ENCODE assay signal across 9 mouse cellular contexts in the genomic region with DNA sequence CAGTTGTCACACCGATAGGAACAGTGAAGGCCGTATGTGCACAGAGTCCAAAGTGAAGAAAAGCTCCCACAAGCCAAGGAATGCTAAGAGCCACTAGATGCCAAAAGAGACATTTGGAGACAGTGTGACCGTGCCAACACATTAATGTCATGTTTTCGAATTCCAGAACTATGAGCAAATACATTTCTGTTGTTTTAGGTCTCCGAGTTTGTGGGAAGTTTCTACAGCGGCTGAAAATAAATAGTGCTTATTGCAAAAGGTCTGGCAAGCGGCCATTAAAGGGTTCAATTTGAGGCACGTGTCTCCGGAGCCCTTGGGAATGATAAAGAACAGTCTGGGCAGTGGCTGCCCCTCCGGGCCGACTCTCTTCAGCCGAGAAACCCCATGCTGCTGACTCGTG. TPM values are rescaled to one million over a fixed set of nuclear protein-coding genes. Genes with fewer than 3 reads are reported as not detected.
A peak's percentile ranks its signal among the peaks of the same experiment; 100 is the strongest.
DNase-seq lines count a peak whose midpoint lies in the region; ATAC-seq and TF ChIP-seq lines count a peak whose summit lies in the region.
"Had no signal": no experiment of that assay in that cellular context is flagged by ENCODE, and none has a peak within 500 bp of the region (broad histone marks: within the 10 kb centered on the region; RNA-seq: fewer than 3 reads in every experiment).

No protein-coding gene starts in this region.

- peak; percentile 28 for DNase-seq in limb, embryonic 14.5 days (ENCODE audit: low spot score)
- DNase-seq in limb, embryonic 10.5 days (ENCODE audit: low spot score), result no peak
- DNase-seq in brain, embryonic 14.5 days (ENCODE audit: low read depth), result peak; percentile 20
- DNase-seq in heart, postnatal 4 days, result peak; percentile 72
- DNase-seq in lung, postnatal 25 days (ENCODE audit: low spot score), result peak; percentile 69
- DNase-seq in midbrain, postnatal 0 days (ENCODE audit: low spot score), result no peak
- DNase-seq in right cerebral cortex, postnatal 36 days (ENCODE audit: low spot score in 2 of 2), result no peak

- no peak overlapping the region for H3K4me3 ChIP-seq in limb, embryonic 14.5 days (replicated peaks; ENCODE audit: low read length)
- H3K4me3 ChIP-seq in limb, embryonic 10.5 days, result no peak overlapping the region
- H3K4me3 ChIP-seq in midbrain, postnatal 0 days (ENCODE audit: low read depth, low read length), result no peak overlapping the region
- H3K4me3 ChIP-seq: limb, embryonic 12.5 days had no signal

- no peaks in the 10 kb centered on the region for H3K27me3 ChIP-seq in limb, embryonic 14.5 days (ENCODE audit: control insufficient read depth, insufficient read depth, low read length)
- no peaks in the 10 kb centered on the region for H3K27me3 ChIP-seq in limb, embryonic 10.5 days (ENCODE audit: low read depth, poor library complexity, severe bottlenecking)
- no peaks in the 10 kb centered on the region for H3K27me3 ChIP-seq in midbrain, postnatal 0 days (ENCODE audit: insufficient read depth, low read length)
- H3K27me3 ChIP-seq: limb, embryonic 12.5 days had no signal

- no peaks in the 10 kb centered on the region for H3K4me1 ChIP-seq in limb, embryonic 14.5 days (ENCODE audit: control insufficient read depth, insufficient read depth, low read length)
- H3K4me1 ChIP-seq in limb, embryonic 10.5 days, result no peaks in the 10 kb centered on the region
- H3K4me1 ChIP-seq in midbrain, postnatal 0 days (ENCODE audit: insufficient read depth, low read length), result no peaks in the 10 kb centered on the region
- H3K4me1 ChIP-seq: limb, embryonic 12.5 days had no signal

- TF ChIP-seq POLR2A in limb, embryonic 14.5 days (IDR thresholded peaks at IDR 0.05; ENCODE audit: borderline replicate concordance, extremely low read depth, insufficient read depth, insufficient read length), result no peak
- TF ChIP-seq POLR2A in brain, embryonic 14.5 days (IDR thresholded peaks at IDR 0.05; ENCODE audit: borderline replicate concordance, extremely low read depth, insufficient read depth, insufficient read length, poor library complexity, severe bottlenecking), result no peak

- H3K4me2 ChIP-seq in limb, embryonic 14.5 days (replicated peaks; ENCODE audit: low read depth, low read length, severe bottlenecking), result no peak overlapping the region
- no peak overlapping the region for H3K4me2 ChIP-seq in midbrain, postnatal 0 days (ENCODE audit: low read depth, low read length, poor library complexity, severe bottlenecking)
- H3K4me2 ChIP-seq: limb, embryonic 12.5 days had no signal

- H3K9me3 ChIP-seq in limb, embryonic 14.5 days (ENCODE audit: control insufficient read depth, low read length), result 0 out of 2 replicates have a peak, but pooled peaks cover 2% of the 10 kb centered on the region
- no peaks in the 10 kb centered on the region for H3K9me3 ChIP-seq in limb, embryonic 10.5 days (replicated peaks)
- no peaks in the 10 kb centered on the region for H3K9me3 ChIP-seq in midbrain, postnatal 0 days (ENCODE audit: low read length)
- H3K9me3 ChIP-seq: limb, embryonic 12.5 days had no signal

- 68% methylated on average over 13 of the region's 13 CpGs for WGBS in limb, embryonic 14.5 days
- 90% methylated on average over 13 of the region's 13 CpGs for WGBS in limb, embryonic 10.5 days
- WGBS in midbrain, postnatal 0 days, result 77% methylated on average over 13 of the region's 13 CpGs

- H3K36me3 ChIP-seq in limb, embryonic 14.5 days (ENCODE audit: control insufficient read depth, insufficient read depth, low read length), result no peaks in the 10 kb centered on the region
- no peaks in the 10 kb centered on the region for H3K36me3 ChIP-seq in limb, embryonic 10.5 days
- H3K36me3 ChIP-seq in midbrain, postnatal 0 days (ENCODE audit: insufficient read depth, low read length), result no peaks in the 10 kb centered on the region
- H3K36me3 ChIP-seq: limb, embryonic 12.5 days had no signal

- no peak overlapping the region for H3K9ac ChIP-seq in limb, embryonic 14.5 days (ENCODE audit: low read depth, low read length, severe bottlenecking)
- H3K9ac ChIP-seq in midbrain, postnatal 0 days (replicated peaks; ENCODE audit: low read length, poor library complexity, severe bottlenecking), result no peak overlapping the region
- H3K9ac ChIP-seq: limb, embryonic 12.5 days had no signal

- no peak for TF ChIP-seq CTCF in brain, embryonic 14.5 days (IDR thresholded peaks at IDR 0.05; ENCODE audit: borderline replicate concordance, extremely low read depth, insufficient read depth, insufficient read length)
- no peak for TF ChIP-seq CTCF in midbrain, postnatal 0 days (IDR thresholded peaks at IDR 0.05)

- ATAC-seq in limb, embryonic 14.5 days (ENCODE audit: low FRiP score, low read depth), result no peak
- no peak for ATAC-seq in midbrain, postnatal 0 days (ENCODE audit: low FRiP score)
- ATAC-seq in cerebellum, adult (ENCODE audit: insufficient number of reproducible peaks, low FRiP score, low TSS enrichment), result no peak

- no peak overlapping the region for H3K27ac ChIP-seq in limb, embryonic 14.5 days (replicated peaks; ENCODE audit: low read depth, low read length)
- no peak overlapping the region for H3K27ac ChIP-seq in limb, embryonic 10.5 days
- H3K27ac ChIP-seq in midbrain, postnatal 0 days (ENCODE audit: low read depth, low read length), result no peak overlapping the region
- H3K27ac ChIP-seq: limb, embryonic 12.5 days had no signal

RNA-seq across cellular contexts. Expression of a gene that starts 37.9 kb away (rescaled TPM):
- 10.4 and 11.8 TPM in 2 replicates for polyA plus RNA-seq in limb, embryonic 14.5 days (2012; rRNA removed)
- polyA plus RNA-seq in limb, embryonic 14.5 days (2014; fragmentation: Nextera tagmentation; extraction: Ambion mirVana), result 5.6 and 6.4 TPM in 2 replicates
- polyA plus RNA-seq in limb, embryonic 10.5 days (2016; fragmentation: Nextera tagmentation; extraction: Ambion mirVana), result 2.9 and 3.1 TPM in 2 replicates
- polyA plus RNA-seq in brain, embryonic 14.5 days (2012; rRNA removed), result 6.6 and 7.3 TPM in 2 replicates
- 10 to 100 TPM; 18.5 to 19.4 TPM for total RNA-seq in heart, postnatal 4 days (2021)
- total RNA-seq in midbrain, postnatal 0 days (2014; rRNA removed), result 16.8 and 19.9 TPM in 2 replicates
- 1.4 and 1.5 TPM in 2 replicates for polyA plus RNA-seq in midbrain, postnatal 0 days (2015; fragmentation: Nextera tagmentation; extraction: Ambion mirVana)

Comparison
In these comparisons a context has a peak if more than half of its experiments do, and no peak if none do; other contexts are left out.
1. DNase-seq: peak in limb, embryonic 14.5 days (single experiment), brain, embryonic 14.5 days (single experiment), heart, postnatal 4 days (single experiment) and lung, postnatal 25 days (single experiment); none in limb, embryonic 10.5 days (single experiment), midbrain, postnatal 0 days (single experiment) and right cerebral cortex, postnatal 36 days (0 of 2).